Mouse (Mus musculus) bone marrow macrophage, adult 2 months (primary cell): ENCODE measurements around the gene Stk19.
"Not testable (repeated sequence)": the region's sequence is repeated elsewhere in the genome, so short reads cannot be mapped to it uniquely, and the experiment has no call there.

Experiments
- CTCF ChIP-seq: IDR thresholded peaks from 2 replicates; pipeline ENCODE4 v1.5.1; 2012; ENCODE audit warnings: low read depth, mild to moderate bottlenecking, low read length, moderate library complexity
- POLR2A ChIP-seq: IDR thresholded peaks from 2 replicates; pipeline ENCODE4 v1.6.1; 2012; ENCODE audit warnings: mild to moderate bottlenecking, low read depth, low read length, borderline replicate concordance

DNA sequence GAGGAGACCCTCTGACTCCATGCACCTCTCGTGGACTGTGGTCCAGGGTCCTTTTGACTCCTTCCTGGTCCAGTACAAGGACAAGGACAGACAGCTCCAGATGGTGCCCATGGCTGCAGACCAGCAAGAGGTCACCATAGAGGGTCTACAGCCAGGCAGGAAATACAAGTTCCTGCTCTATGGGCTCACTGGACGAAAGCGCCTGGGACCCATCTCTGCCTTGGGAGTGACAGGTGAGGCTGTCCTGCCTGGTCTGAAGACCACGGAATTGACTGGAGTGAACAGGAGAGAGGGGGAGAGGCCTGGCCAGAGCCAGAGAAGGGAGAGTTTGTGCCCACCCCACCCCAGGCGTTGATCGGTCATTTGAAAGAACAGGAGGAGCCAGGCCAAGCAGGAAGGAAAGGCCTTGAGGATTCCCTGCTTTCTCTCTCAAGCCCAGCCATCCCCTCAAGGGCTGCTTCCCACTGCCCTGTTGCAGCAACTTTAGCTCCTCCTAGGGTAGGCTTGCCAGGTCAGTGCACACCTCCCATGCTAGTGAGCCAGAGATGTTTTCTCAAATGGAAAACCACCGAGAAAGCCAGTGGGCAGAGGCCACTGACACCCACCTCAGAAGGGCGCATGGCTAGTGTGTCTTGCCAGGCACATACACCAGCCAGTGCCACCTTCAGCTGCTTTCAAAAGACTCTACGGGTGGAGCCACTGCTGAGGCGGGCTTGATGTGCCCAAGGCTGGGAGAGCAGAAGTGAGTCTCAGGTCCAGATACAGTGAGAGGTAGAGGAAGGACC lies 39.3 kb downstream of the Stk19 start:
- not testable (repeated sequence) for TF ChIP-seq CTCF, POLR2A
